Comparison of ENCODE assay signal across 8 mouse cellular contexts in the genomic region with DNA sequence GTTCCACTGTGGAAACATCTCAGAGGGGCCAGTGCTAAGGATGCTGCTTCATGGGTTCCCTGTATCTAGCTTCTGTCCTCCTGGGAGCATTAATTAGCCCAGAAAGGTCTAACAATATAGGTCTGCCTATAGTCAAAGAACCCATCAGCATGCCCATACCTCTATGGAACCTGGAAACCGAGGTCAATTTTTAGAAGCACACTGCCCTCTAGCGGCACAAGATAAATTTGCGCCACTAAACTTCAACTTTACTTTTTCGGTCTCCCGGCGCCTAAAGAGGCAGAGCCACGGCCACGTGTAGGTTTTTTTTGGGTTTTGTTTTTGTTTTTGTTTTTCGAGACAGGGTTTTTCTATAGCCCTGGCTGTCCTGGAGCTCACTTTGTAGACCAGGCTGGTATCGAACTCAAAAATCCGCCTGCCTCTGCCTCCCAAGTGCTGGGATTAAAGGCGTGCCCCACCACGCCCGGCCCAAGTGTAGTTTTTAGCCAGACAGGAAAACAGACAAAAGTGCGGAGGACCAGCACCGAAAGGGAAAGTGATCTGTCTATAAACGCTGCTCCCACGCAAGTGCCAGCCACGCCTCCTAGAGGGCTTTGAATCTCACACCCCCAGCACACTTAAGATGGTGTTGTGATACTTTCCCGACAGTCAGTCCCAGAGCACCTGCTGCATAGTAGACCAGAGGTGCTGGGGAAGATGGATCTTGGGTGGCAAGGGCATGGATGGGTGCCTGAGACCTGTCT. TPM values are rescaled to one million over a fixed set of nuclear protein-coding genes. Genes with fewer than 3 reads are reported as not detected.
A peak's percentile ranks its signal among the peaks of the same experiment; 100 is the strongest.
DNase-seq lines count a peak whose midpoint lies in the region; ATAC-seq lines count a peak whose summit lies in the region.

No protein-coding gene starts in this region.

- H3K9me3 ChIP-seq in forebrain, embryonic 12.5 days = no peaks in the 10 kb centered on the region
- no peaks in the 10 kb centered on the region for H3K9me3 ChIP-seq in hindbrain, embryonic 12.5 days (replicated peaks)

- ATAC-seq in forebrain, embryonic 12.5 days (ENCODE audit: low FRiP score) = peak; percentile 49; the same call in 1 of the 2 replicates
- ATAC-seq in hindbrain, embryonic 12.5 days (ENCODE audit: low FRiP score) = 0 out of 2 replicates have a peak, but pooled peaks have one; percentile 48

- no peaks in the 10 kb centered on the region for H3K36me3 ChIP-seq in forebrain, embryonic 12.5 days (replicated peaks)
- H3K36me3 ChIP-seq in hindbrain, embryonic 12.5 days = no peaks in the 10 kb centered on the region

- H3K27ac ChIP-seq in forebrain, embryonic 12.5 days = no peak overlapping the region
- no peak overlapping the region for H3K27ac ChIP-seq in hindbrain, embryonic 12.5 days

- WGBS in forebrain, embryonic 12.5 days = 2% methylated on average over 20 of the region's 20 CpGs
- WGBS in hindbrain, embryonic 12.5 days = 3% methylated on average over 20 of the region's 20 CpGs

- peaks cover 35% of the 10 kb centered on the region for H3K4me1 ChIP-seq in forebrain, embryonic 12.5 days
- H3K4me1 ChIP-seq in hindbrain, embryonic 12.5 days = peaks cover 18% of the 10 kb centered on the region

- peaks cover 84% of the 10 kb centered on the region for H3K27me3 ChIP-seq in forebrain, embryonic 12.5 days
- peaks cover 62% of the 10 kb centered on the region for H3K27me3 ChIP-seq in hindbrain, embryonic 12.5 days

- DNase-seq in MEL-GATA-1-ER (ENCODE audit: extremely low read depth, low read depth) = peak; percentile 67
- DNase-seq in c-Kit-positive CD71-positive TER-119-negative erythroid progenitor cells, embryonic 14.5 days (ENCODE audit: low read depth) = peak; percentile 58
- DNase-seq in left cerebral cortex, adult 18-20 months (ENCODE audit: low spot score in 2 of 2) = peak; percentile 54 to 55
- peak; percentile 24 to 78 for DNase-seq in lung, postnatal 4 days
- DNase-seq in right cerebral cortex, adult 2 months (ENCODE audit: low spot score in 2 of 2) = peak; percentile 72 to 83
- peak; percentile 43 to 50 for DNase-seq in urinary bladder, postnatal 36 days (ENCODE audit: low spot score in 2 of 2)

- H3K4me3 ChIP-seq in forebrain, embryonic 12.5 days (replicated peaks) = peak overlapping the region; percentile 48
- H3K4me3 ChIP-seq in hindbrain, embryonic 12.5 days = peak overlapping the region; percentile 46

- no peak overlapping the region for H3K9ac ChIP-seq in forebrain, embryonic 12.5 days
- no peak overlapping the region for H3K9ac ChIP-seq in hindbrain, embryonic 12.5 days

- peak overlapping the region; percentile 83 for H3K4me2 ChIP-seq in forebrain, embryonic 12.5 days
- H3K4me2 ChIP-seq in hindbrain, embryonic 12.5 days (replicated peaks) = peak overlapping the region; percentile 74

RNA-seq across cellular contexts. Expression of a gene that starts 0.9 kb away (rescaled TPM):
- 0.19 and 0.26 TPM in 2 replicates for polyA plus RNA-seq in forebrain, embryonic 12.5 days (2016; fragmentation: Nextera tagmentation; extraction: Ambion mirVana)
- polyA plus RNA-seq in hindbrain, embryonic 12.5 days (2016; fragmentation: Nextera tagmentation; extraction: Ambion mirVana) = 0.40 and 0.82 TPM in 2 replicates
- total RNA-seq in left cerebral cortex, adult 18-20 months (2021) = not detected

RNA-seq across cellular contexts. Expression of a gene that starts 6.1 kb away (rescaled TPM):
- polyA plus RNA-seq in forebrain, embryonic 12.5 days (2016; fragmentation: Nextera tagmentation; extraction: Ambion mirVana) = 10.9 and 12.5 TPM in 2 replicates
- polyA plus RNA-seq in hindbrain, embryonic 12.5 days (2016; fragmentation: Nextera tagmentation; extraction: Ambion mirVana) = 11.5 and 12.0 TPM in 2 replicates
- 10 to 100 TPM; 11.2 to 12.7 TPM for total RNA-seq in left cerebral cortex, adult 18-20 months (2021)
